Mouse (Mus musculus): ENCODE measurements at regions not wholly inside any gene's neighbourhood (a gene's known extent, or its start where the extent isn't known, plus 50 kb on each side); places are given as distances from the start of the nearest gene placed in this dataset.

GRCm38 (mm10) chr17:15995493-15995892, 164.7 kb upstream of the Rgmb start:
- no peak for DNase-seq (ENCODE audit: low spot score)
- no peaks in the 10 kb centered on the region for H3K27me3 ChIP-seq (replicated peaks; ENCODE audit: control insufficient read depth, insufficient read depth, low read length)
- no peak overlapping the region for H3K9ac ChIP-seq (ENCODE audit: low read depth, low read length)
- H3K4me3 ChIP-seq (ENCODE audit: low read depth, low read length): no peak overlapping the region
- no peak overlapping the region for H3K4me2 ChIP-seq (ENCODE audit: low read depth, low read length)
- H3K4me1 ChIP-seq (ENCODE audit: control insufficient read depth, insufficient read depth, low read length): no peaks in the 10 kb centered on the region
- H3K9me3 ChIP-seq (ENCODE audit: control insufficient read depth, low read length): no peaks in the 10 kb centered on the region
- H3K36me3 ChIP-seq (ENCODE audit: control insufficient read depth, insufficient read depth, low read length): no peaks in the 10 kb centered on the region
- no peak for ATAC-seq (ENCODE audit: low read depth)
- no peak overlapping the region for H3K27ac ChIP-seq (replicated peaks; ENCODE audit: low read depth, low read length)
- 87% methylated on average over 1 of the region's 1 CpGs for WGBS

- 23% methylated on average over 7 of the region's 7 CpGs for WGBS
- Histone ChIP-seq H3K4me2 (ENCODE audit: low read depth, low read length) (no peak overlapping the region), H3K27me3 (replicated peaks; ENCODE audit: control insufficient read depth, insufficient read depth, low read length) (no peaks in the 10 kb centered on the region), H3K36me3 (ENCODE audit: control insufficient read depth, insufficient read depth, low read length) (no peaks in the 10 kb centered on the region), H3K9ac (ENCODE audit: low read depth, low read length) (no peak overlapping the region), H3K9me3 (ENCODE audit: control insufficient read depth, low read length) (no peaks in the 10 kb centered on the region), H3K27ac (replicated peaks; ENCODE audit: low read depth, low read length) (peak overlapping the region; percentile 35), H3K4me3 (ENCODE audit: low read depth, low read length) (no peak overlapping the region), H3K4me1 (ENCODE audit: control insufficient read depth, insufficient read depth, low read length) (no peaks in the 10 kb centered on the region)
- DNase-seq (ENCODE audit: low spot score): peak; percentile 91
- peak; percentile 93 for ATAC-seq (ENCODE audit: low read depth)
Measured at GRCm38 (mm10) chr17:15993361-15994287, 162.8 kb upstream of the Rgmb start.

GRCm38 (mm10) chr17:15991916-15992315, 161.1 kb upstream of the Rgmb start:
- DNase-seq (ENCODE audit: low spot score) (no peak), ATAC-seq (ENCODE audit: low read depth) (no peak)
- Histone ChIP-seq H3K9me3 (ENCODE audit: control insufficient read depth, low read length) (no peaks in the 10 kb centered on the region), H3K4me1 (ENCODE audit: control insufficient read depth, insufficient read depth, low read length) (no peaks in the 10 kb centered on the region), H3K27ac (replicated peaks; ENCODE audit: low read depth, low read length) (no peak overlapping the region), H3K4me3 (ENCODE audit: low read depth, low read length) (no peak overlapping the region), H3K4me2 (ENCODE audit: low read depth, low read length) (no peak overlapping the region), H3K9ac (ENCODE audit: low read depth, low read length) (no peak overlapping the region), H3K27me3 (replicated peaks; ENCODE audit: control insufficient read depth, insufficient read depth, low read length) (no peaks in the 10 kb centered on the region), H3K36me3 (ENCODE audit: control insufficient read depth, insufficient read depth, low read length) (no peaks in the 10 kb centered on the region)
- WGBS: 52% methylated on average over 5 of the region's 5 CpGs

- H3K4me2 ChIP-seq (ENCODE audit: low read depth, low read length): no peak overlapping the region
- ATAC-seq (ENCODE audit: low read depth): peak; percentile 39; the same call in 1 of the 2 replicates
- no peaks in the 10 kb centered on the region for H3K4me1 ChIP-seq (ENCODE audit: control insufficient read depth, insufficient read depth, low read length)
- DNase-seq (ENCODE audit: low spot score): peak; percentile 69
- no peak overlapping the region for H3K27ac ChIP-seq (replicated peaks; ENCODE audit: low read depth, low read length)
- H3K9ac ChIP-seq (ENCODE audit: low read depth, low read length): no peak overlapping the region
- 18% methylated on average over 6 of the region's 6 CpGs for WGBS
- no peak overlapping the region for H3K4me3 ChIP-seq (ENCODE audit: low read depth, low read length)
- no peaks in the 10 kb centered on the region for H3K27me3 ChIP-seq (replicated peaks; ENCODE audit: control insufficient read depth, insufficient read depth, low read length)
- H3K9me3 ChIP-seq (ENCODE audit: control insufficient read depth, low read length): no peaks in the 10 kb centered on the region
- no peaks in the 10 kb centered on the region for H3K36me3 ChIP-seq (ENCODE audit: control insufficient read depth, insufficient read depth, low read length)
Measured at GRCm38 (mm10) chr17:15990303-15990702, 159.5 kb upstream of the Rgmb start.

- no peaks in the 10 kb centered on the region for H3K27me3 ChIP-seq (replicated peaks; ENCODE audit: control insufficient read depth, insufficient read depth, low read length)
- DNase-seq (ENCODE audit: low spot score): peak; percentile 48
- WGBS: 37% methylated on average over 2 of the region's 2 CpGs
- no peaks in the 10 kb centered on the region for H3K9me3 ChIP-seq (ENCODE audit: control insufficient read depth, low read length)
- H3K4me2 ChIP-seq (ENCODE audit: low read depth, low read length): no peak overlapping the region
- H3K36me3 ChIP-seq (ENCODE audit: control insufficient read depth, insufficient read depth, low read length): no peaks in the 10 kb centered on the region
- no peak overlapping the region for H3K27ac ChIP-seq (replicated peaks; ENCODE audit: low read depth, low read length)
- no peak overlapping the region for H3K4me3 ChIP-seq (ENCODE audit: low read depth, low read length)
- peak; percentile 21; the same call in 1 of the 2 replicates for ATAC-seq (ENCODE audit: low read depth)
- H3K4me1 ChIP-seq (ENCODE audit: control insufficient read depth, insufficient read depth, low read length): no peaks in the 10 kb centered on the region
- no peak overlapping the region for H3K9ac ChIP-seq (ENCODE audit: low read depth, low read length)
Measured at GRCm38 (mm10) chr17:15981558-15981957, 150.7 kb upstream of the Rgmb start.

- no peaks in the 10 kb centered on the region for H3K9me3 ChIP-seq (ENCODE audit: control insufficient read depth, low read length)
- no peaks in the 10 kb centered on the region for H3K36me3 ChIP-seq (ENCODE audit: control insufficient read depth, insufficient read depth, low read length)
- peak; percentile 92 for DNase-seq (ENCODE audit: low spot score)
- H3K4me3 ChIP-seq (ENCODE audit: low read depth, low read length): no peak overlapping the region
- no peak overlapping the region for H3K27ac ChIP-seq (replicated peaks; ENCODE audit: low read depth, low read length)
- H3K4me2 ChIP-seq (ENCODE audit: low read depth, low read length): no peak overlapping the region
- ATAC-seq (ENCODE audit: low read depth): peak; percentile 95
- no peaks in the 10 kb centered on the region for H3K27me3 ChIP-seq (replicated peaks; ENCODE audit: control insufficient read depth, insufficient read depth, low read length)
- 46% methylated on average over 7 of the region's 7 CpGs for WGBS
- H3K9ac ChIP-seq (ENCODE audit: low read depth, low read length): no peak overlapping the region
- H3K4me1 ChIP-seq (ENCODE audit: control insufficient read depth, insufficient read depth, low read length): no peaks in the 10 kb centered on the region
Measured at GRCm38 (mm10) chr17:15977374-15978031, 146.7 kb upstream of the Rgmb start.

GRCm38 (mm10) chr17:15971351-15971685, 140.5 kb upstream of the Rgmb start:
- 86% methylated on average over 3 of the region's 3 CpGs for WGBS
- Histone ChIP-seq H3K27ac (replicated peaks; ENCODE audit: low read depth, low read length) (no peak overlapping the region), H3K4me1 (ENCODE audit: control insufficient read depth, insufficient read depth, low read length) (no peaks in the 10 kb centered on the region), H3K36me3 (ENCODE audit: control insufficient read depth, insufficient read depth, low read length) (no peaks in the 10 kb centered on the region), H3K9me3 (ENCODE audit: control insufficient read depth, low read length) (no peaks in the 10 kb centered on the region), H3K9ac (ENCODE audit: low read depth, low read length) (no peak overlapping the region), H3K27me3 (replicated peaks; ENCODE audit: control insufficient read depth, insufficient read depth, low read length) (no peaks in the 10 kb centered on the region), H3K4me3 (ENCODE audit: low read depth, low read length) (no peak overlapping the region), H3K4me2 (ENCODE audit: low read depth, low read length) (no peak overlapping the region)
- DNase-seq (ENCODE audit: low spot score) (no peak), ATAC-seq (ENCODE audit: low read depth) (no peak)

- ATAC-seq (ENCODE audit: low read depth): no peak
- H3K9ac ChIP-seq (ENCODE audit: low read depth, low read length): no peak overlapping the region
Measured at GRCm38 (mm10) chr17:15970481-15971350, 139.9 kb upstream of the Rgmb start.

More at GRCm38 (mm10) chr17:15970481-15971350, 139.9 kb upstream of the Rgmb start:
- Histone ChIP-seq H3K4me1 (ENCODE audit: control insufficient read depth, insufficient read depth, low read length) (no peaks in the 10 kb centered on the region), H3K27ac (replicated peaks; ENCODE audit: low read depth, low read length) (no peak overlapping the region), H3K9me3 (ENCODE audit: control insufficient read depth, low read length) (no peaks in the 10 kb centered on the region), H3K4me2 (ENCODE audit: low read depth, low read length) (no peak overlapping the region), H3K36me3 (ENCODE audit: control insufficient read depth, insufficient read depth, low read length) (no peaks in the 10 kb centered on the region), H3K27me3 (replicated peaks; ENCODE audit: control insufficient read depth, insufficient read depth, low read length) (no peaks in the 10 kb centered on the region), H3K4me3 (ENCODE audit: low read depth, low read length) (no peak overlapping the region)
- WGBS: 60% methylated on average over 6 of the region's 6 CpGs
- no peak for DNase-seq (ENCODE audit: low spot score)

Data from embryonic facial prominence, embryonic 14.5 days (tissue).